Mouse (Mus musculus) olfactory bulb, adult 2 months (tissue): ENCODE data around the gene Bhlha9.

Experiments
- CTCF ChIP-seq: fragments of 200-500 bp; IDR thresholded peaks from 2 replicates; pipeline ENCODE4 v1.5.1; 2012; ENCODE audit warnings: low read depth, mild to moderate bottlenecking, low read length, moderate library complexity; ENCODE audit not compliant: insufficient read depth
- POLR2A ChIP-seq: fragments of 200-500 bp; IDR thresholded peaks from 2 replicates; pipeline ENCODE4 v1.6.1; 2012; ENCODE audit warnings: mild to moderate bottlenecking, low read depth, low read length, moderate library complexity; ENCODE audit not compliant: insufficient read depth

DNA sequence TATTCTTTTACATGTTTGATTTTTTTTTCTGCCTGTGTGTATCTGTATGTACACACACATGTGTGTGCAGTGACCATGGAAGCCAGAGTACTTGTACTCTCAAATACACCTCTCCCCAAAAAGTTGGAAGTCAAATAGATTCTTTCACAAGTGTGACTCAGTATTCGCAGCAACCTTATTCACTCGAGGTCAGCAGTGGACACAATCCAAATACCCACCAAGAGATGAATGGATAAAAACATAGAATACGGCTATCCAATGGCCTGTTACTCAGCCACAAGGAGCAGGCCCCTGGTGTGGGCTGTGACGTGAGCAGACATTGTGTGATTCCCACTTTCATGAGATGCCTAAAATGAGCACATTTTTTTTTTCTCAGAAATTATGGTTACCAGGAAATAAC, 32.0 kb upstream of the Bhlha9 start:
- TF ChIP-seq POLR2A (no peak), CTCF (no peak)
